Mouse (Mus musculus) liver, embryonic 14.5 days (tissue): ENCODE measurements around the gene Olfr429.

Experiments
- CTCF ChIP-seq: IDR thresholded peaks from 2 replicates; pipeline ENCODE4 v1.5.1; 2016; ENCODE audit warnings: antibody characterized with exemption, low read depth, control low read depth
- EP300 ChIP-seq: IDR thresholded peaks from 2 replicates; pipeline ENCODE4 v1.6.1; 2016; ENCODE audit warnings: antibody characterized with exemption, low read depth

DNA sequence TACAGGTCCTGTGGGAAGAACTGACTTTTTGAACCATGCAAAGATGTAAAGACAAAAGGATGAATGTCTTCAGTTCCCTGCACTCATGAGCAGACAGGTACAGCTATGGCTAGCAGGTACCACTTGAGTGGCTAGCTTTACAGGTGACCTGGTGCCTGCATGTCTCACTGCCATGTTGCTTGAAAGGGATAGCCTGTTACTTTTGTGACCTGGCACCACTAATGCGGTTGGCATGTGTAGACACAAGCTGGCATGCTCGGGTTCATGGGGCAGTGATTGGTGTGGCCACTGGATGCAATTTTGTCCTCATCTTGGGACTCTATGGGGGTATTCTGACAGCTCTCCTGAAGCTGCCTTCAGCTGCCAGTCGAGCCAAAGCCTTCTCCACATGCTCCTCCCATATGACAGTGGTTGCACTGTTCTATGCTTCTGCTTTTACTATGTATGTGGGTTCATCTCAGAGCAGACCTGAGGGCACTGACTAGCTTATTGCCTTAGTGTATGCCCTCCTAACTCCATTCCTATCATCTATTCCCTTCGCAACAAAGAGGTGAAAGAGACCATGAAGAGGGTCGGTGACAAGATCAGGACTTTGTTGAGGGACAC is 32.1 kb upstream of the Olfr429 start:
- TF ChIP-seq EP300 (no peak), CTCF (no peak)
